Mouse (Mus musculus): ENCODE measurements around the gene Mtln. TPM values are rescaled to one million over a fixed set of nuclear protein-coding genes. Genes with fewer than 3 reads are reported as not detected.

Mtln gene
- polyA plus RNA-seq, 1 experiment from 2014 or later = 43.7 TPM

- no peaks in the 10 kb centered on the region for H3K9me3 ChIP-seq (ENCODE audit: control insufficient read depth, low read length)
- WGBS = 68% methylated on average over 3 of the region's 3 CpGs
- no peaks in the 10 kb centered on the region for H3K4me1 ChIP-seq (replicated peaks; ENCODE audit: control insufficient read depth, insufficient read depth, low read length)
- no peak overlapping the region for H3K4me2 ChIP-seq (ENCODE audit: low read length)
- H3K9ac ChIP-seq (ENCODE audit: low read length) = no peak overlapping the region
- no peak for DNase-seq (ENCODE audit: low spot score)
- H3K4me3 ChIP-seq (ENCODE audit: low read depth, low read length) = no peak overlapping the region
- H3K27ac ChIP-seq (ENCODE audit: low read depth) = no peak overlapping the region
- 0 out of 2 replicates have a peak, but pooled peaks cover 7% of the 10 kb centered on the region for H3K36me3 ChIP-seq (ENCODE audit: control insufficient read depth, insufficient read depth, low read length)
- no peak for ATAC-seq (replicated peaks; ENCODE audit: low FRiP score, low TSS enrichment, low read depth)
- no peaks in the 10 kb centered on the region for H3K27me3 ChIP-seq (replicated peaks; ENCODE audit: control insufficient read depth, insufficient read depth, low read length)
These were observed 49.7 kb downstream of the Mtln start for GRCm38 (mm10) chr2:127742637-127743036.

Other genes starting within 250 kb of the Mtln start
- 4.0 and 4.4 TPM in 2 replicates for gene Zfp661, start 205.4 kb downstream of the Mtln start, polyA plus RNA-seq (2014; fragmentation: Nextera tagmentation; extraction: Ambion mirVana)
- gene Mrps5, start 205.3 kb downstream of the Mtln start, polyA plus RNA-seq (2014; fragmentation: Nextera tagmentation; extraction: Ambion mirVana) = 154 and 155 TPM in 2 replicates
- gene Mal, start 135.8 kb downstream of the Mtln start, polyA plus RNA-seq (2014; fragmentation: Nextera tagmentation; extraction: Ambion mirVana) = 0.60 and 0.81 TPM in 2 replicates
- 6.1 and 7.5 TPM in 2 replicates for gene Mall, start 62.6 kb downstream of the Mtln start, polyA plus RNA-seq (2014; fragmentation: Nextera tagmentation; extraction: Ambion mirVana)
- 20.6 and 22.7 TPM in 2 replicates for gene Nphp1, start 3.6 kb downstream of the Mtln start, polyA plus RNA-seq (2014; fragmentation: Nextera tagmentation; extraction: Ambion mirVana)
- gene Bub1, start 39.4 kb upstream of the Mtln start, polyA plus RNA-seq (2014; fragmentation: Nextera tagmentation; extraction: Ambion mirVana) = 20.2 and 23.5 TPM in 2 replicates
- gene Acoxl, start 46.4 kb upstream of the Mtln start, polyA plus RNA-seq (2014; fragmentation: Nextera tagmentation; extraction: Ambion mirVana) = 0.19 and 0.23 TPM in 2 replicates